Mouse (Mus musculus) adrenal gland, postnatal 14 days (tissue): Measurements from ENCODE around the gene Prdm16. TPM values are rescaled to one million over a fixed set of nuclear protein-coding genes. Genes with fewer than 3 reads are reported as not detected.

ENCODE experiments used
- DNase-seq: peaks from one replicate; pipeline ENCODE4 v3.0.0; 2021; ENCODE audit warnings: mixed read lengths
- total RNA-seq: library from RNA; stranded (reverse); gene quantifications from 2 replicates; pipeline ENCODE4 v1.2.3, GENCODE M21; 2021

Gene Prdm16
- total RNA-seq, 1 experiment from 2014 or later, result 10.2 TPM

- DNase-seq, result no peak
These were observed 218.3 kb downstream of the Prdm16 start for GRCm38 (mm10) chr4:154418327-154418744.

- no peak for DNase-seq
These were observed 219.9 kb downstream of the Prdm16 start for GRCm38 (mm10) chr4:154416728-154417127.

GRCm38 (mm10) chr4:154414885-154415284 lies 221.8 kb downstream of the Prdm16 start:
- no peak for DNase-seq

DNA sequence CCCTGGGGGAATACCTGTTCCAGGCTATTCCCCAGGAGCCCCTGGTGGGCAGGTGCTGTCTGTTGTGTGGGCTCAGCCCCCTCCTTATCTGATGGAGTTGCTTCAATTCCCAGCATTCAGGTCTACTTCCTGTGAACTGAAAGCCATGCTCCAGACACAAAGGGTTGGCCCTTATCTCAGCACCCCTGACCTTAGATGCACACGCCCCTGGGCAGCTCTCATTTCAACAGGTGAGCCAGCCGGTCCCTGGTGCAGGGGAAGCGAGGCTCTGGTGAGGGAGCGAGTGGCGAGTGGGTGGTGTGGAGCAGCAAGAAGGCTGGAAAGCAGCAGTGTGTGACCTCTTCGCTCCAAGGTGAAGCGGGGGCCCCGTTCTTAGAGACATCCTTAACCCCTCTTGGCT lies 226.1 kb downstream of the Prdm16 start:
- no peak for DNase-seq

- no peak for DNase-seq
These were observed 226.8 kb downstream of the Prdm16 start for GRCm38 (mm10) chr4:154409841-154410240.

- no peak for DNase-seq
These were observed 227.4 kb downstream of the Prdm16 start for GRCm38 (mm10) chr4:154409237-154409721.

DNA sequence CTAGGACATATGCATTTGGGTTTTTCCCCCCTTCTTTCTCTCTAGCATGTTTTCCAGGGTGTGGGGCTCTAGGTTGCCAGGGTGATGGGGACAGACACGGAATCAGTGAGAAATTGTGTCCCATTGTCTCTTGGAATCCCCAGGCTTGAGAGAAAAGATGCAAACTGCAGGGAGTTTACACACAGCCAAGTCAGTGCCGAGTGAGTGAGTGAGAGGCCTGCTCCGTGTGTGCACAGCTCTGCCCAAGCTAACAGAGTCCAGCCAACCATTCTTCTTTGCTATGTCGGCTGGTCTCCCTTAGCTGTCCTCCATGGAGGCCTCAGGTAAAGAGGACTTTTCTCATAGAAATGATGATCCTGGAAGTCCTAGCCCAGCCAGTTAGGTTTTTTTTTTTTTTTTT lies 233.7 kb downstream of the Prdm16 start:
- DNase-seq, result no peak

GRCm38 (mm10) chr4:154401982-154402932 lies 234.4 kb downstream of the Prdm16 start:
- peak; percentile 45 for DNase-seq

- peak; percentile 30 for DNase-seq
These were observed 235.3 kb downstream of the Prdm16 start for GRCm38 (mm10) chr4:154401379-154401778.

DNA sequence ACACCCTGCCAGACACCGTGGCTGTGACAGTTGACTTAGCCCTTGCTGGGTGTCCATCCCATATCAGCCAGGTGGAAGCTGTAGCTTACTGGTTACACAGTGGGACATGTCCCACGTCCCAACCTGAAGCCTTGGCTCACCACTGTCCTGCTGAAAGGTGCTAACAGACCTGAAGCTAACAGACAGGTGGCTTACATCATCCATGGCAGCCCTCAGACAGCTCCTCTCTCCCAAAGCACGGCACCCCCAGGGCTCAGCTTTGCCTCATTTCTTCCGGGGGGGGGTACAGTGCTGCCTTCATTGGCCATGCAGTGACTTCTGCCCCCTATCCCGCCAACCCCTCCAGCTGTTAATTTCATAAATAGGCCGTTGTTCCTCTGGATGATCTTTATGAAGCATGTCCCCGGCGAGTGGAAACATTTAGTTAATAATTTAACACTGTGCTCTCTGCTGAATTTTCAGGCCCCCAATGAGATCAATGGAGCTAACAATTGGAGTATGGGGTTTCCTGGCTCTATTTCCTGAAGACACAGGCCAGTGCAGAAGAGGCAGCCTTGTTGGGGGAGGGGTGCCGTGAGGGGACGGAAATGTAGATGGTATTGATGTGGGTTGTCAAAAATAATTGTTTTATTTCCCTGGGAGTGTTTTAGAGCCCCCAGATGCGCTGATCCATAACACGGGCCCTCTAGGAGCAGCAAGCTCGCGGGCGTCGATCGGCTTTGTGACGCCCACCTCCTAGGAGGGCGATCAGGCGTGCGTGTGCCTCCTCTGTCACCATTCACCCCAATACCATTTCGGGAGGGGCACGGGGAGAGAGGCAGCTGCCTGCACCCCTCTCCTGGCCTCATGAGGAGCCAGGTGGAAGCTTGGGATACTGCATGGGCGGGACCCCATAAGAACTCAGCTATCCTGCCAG lies 236.2 kb downstream of the Prdm16 start:
- no peak for DNase-seq

DNA sequence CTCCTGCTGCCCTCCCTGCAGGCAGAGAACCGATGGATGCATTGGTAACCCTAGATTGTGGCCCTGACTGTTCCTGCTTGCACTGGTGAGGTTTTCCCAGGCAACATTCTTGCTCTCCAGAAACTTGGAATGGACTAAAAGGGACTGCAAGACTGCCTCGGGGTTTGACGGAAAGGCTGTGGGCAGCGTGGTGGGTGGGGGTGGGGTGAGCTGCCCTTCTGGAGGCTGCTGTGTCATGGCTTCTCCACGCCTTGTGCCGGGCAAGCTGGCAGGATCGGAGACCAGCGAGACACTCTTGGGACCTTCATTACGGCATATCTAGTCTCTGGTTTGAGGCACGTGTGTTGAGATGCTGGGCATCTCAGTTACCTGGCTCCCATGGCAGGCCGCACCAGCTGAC lies 237.0 kb downstream of the Prdm16 start:
- no peak for DNase-seq

- no peak for DNase-seq
These were observed 239.9 kb downstream of the Prdm16 start for GRCm38 (mm10) chr4:154396652-154397301.

GRCm38 (mm10) chr4:154394123-154394722 lies 242.4 kb downstream of the Prdm16 start:
- no peak for DNase-seq

GRCm38 (mm10) chr4:154393196-154394122 lies 243.2 kb downstream of the Prdm16 start:
- peak; percentile 48 for DNase-seq

DNA sequence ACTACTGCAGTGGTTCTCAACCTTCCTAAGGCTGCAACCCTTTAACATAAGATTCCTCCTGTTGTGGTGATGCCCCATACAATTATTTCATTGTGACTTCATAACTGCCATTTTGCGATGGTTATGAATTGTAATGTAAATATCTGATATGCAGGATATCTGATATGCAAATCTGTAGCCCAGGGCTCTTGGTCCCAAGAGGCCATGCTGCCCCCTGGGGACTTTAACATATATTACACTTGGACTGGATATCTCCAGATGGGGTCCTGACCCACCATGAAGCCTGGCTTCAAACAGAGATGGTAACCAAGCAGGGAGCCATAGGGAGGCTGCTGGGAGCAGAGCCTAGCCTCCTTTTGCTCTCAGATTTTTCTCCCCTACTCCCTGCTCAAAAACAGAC lies 244.0 kb downstream of the Prdm16 start:
- DNase-seq, result no peak

GRCm38 (mm10) chr4:154390333-154391080 lies 246.2 kb downstream of the Prdm16 start:
- DNase-seq, result peak; percentile 50

DNA sequence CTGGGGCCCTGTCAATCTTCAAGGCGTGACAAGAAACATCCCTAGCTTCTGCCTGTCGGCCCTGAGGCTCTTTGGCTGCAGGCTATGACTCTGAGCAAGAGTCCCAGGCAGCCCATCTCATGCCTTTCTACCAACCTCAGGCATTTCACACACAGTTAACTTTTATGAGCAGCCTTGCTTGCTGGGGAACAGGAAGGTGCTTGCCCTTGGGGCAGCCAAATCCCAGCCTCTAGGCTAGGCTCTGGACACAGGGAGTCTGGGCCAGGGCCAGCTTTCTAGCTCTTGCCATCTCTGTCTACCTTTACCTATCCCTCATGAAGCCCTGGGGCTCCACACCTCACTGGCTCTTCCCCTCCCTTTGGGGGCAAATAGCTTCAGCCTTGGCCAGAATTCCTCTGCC lies 247.0 kb downstream of the Prdm16 start:
- DNase-seq, result no peak

GRCm38 (mm10) chr4:154386810-154387209 lies 249.9 kb downstream of the Prdm16 start:
- DNase-seq, result no peak

DNA sequence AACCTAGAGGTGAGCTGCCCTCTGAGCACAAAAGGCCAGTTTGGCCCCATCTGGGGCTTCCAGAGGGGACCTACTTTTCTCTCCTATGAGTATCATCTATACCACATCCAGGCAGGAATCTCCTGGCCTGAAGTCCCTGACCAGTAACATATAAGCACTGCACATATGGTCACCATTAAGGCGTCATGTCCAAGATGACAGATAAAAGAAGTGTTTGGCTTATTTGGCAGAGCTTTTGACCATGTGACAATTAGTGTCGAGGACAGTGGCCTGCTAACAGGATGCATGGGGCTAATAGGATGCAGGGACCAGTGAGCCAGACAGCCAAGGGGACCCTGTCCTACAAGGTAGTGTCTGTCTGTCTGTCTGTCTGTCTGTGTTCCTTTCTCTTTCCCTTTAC lies 250.8 kb downstream of the Prdm16 start:
- no peak for DNase-seq

- DNase-seq, result no peak
These were observed 251.5 kb downstream of the Prdm16 start for GRCm38 (mm10) chr4:154385208-154385607.
